In genomic region chr7:125989969-125990368, GRCm38 (mm10) we compare ENCODE assay signal across 13 mouse cellular contexts.
DNase-seq lines count a peak whose midpoint lies in the region.
"Had no signal": no experiment of that assay in that cellular context is flagged by ENCODE, and none has a peak within 500 bp of the region (broad histone marks: within the 10 kb centered on the region; RNA-seq: fewer than 3 reads in every experiment).

No protein-coding gene starts in this region.

- intact Hi-C loops in gastrocnemius, postnatal 14 days (cut with DNase I; ENCODE audit: low total_unique reads) = no loop called here

- DNase-seq in gastrocnemius, postnatal 25 days = peak; percentile 33
- DNase-seq in gastrocnemius, postnatal 14 days = no peak
- peak; percentile 32 for DNase-seq in kidney, adult 18-20 months
- DNase-seq in kidney, postnatal 14 days = no peak
- DNase-seq in adipocyte (ENCODE audit: low spot score) = peak; percentile 8
- DNase-seq in brain, adult 2 months (ENCODE audit: low read depth, low spot score) = peak; percentile 33
- no peak for DNase-seq in urinary bladder, postnatal 14 days (ENCODE audit: low spot score)
- DNase-seq: adrenal gland, adult 8-10 months; cerebellum, adult 8-10 months; heart, postnatal 14 days; layer of hippocampus, postnatal 36 days; liver, postnatal 0 days; thymus, postnatal 36 days had no signal

Comparison
In these comparisons a context has a peak if more than half of its experiments do, and no peak if none do; other contexts are left out.
1. DNase-seq: peak in gastrocnemius, postnatal 25 days (single experiment), kidney, adult 18-20 months (single experiment), adipocyte (single experiment) and brain, adult 2 months (single experiment); none in gastrocnemius, postnatal 14 days (single experiment), kidney, postnatal 14 days (single experiment) and urinary bladder, postnatal 14 days (single experiment).